14 mouse cellular contexts compared by ENCODE assay signal in the genomic region with DNA sequence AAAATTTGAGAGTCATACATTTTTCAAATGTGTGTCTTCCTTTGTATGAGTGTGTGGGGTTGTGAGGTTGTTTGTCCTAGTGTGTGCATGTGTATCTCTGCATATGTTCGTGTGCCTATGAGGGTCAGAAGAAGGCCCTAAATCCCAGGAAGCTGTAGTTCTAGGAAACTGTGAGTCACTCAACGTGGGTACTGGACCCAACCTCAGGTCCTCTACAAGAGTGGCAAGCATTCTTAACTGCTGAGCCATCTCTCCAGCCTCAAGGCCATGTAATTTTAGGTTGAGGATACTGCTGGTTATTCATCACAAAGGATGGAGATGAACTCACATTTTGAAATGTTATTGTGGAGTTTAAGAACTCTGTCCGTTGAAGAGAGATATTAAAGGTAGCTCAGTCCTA.
"Had no signal": no experiment of that assay in that cellular context is flagged by ENCODE, and none has a peak within 500 bp of the region (broad histone marks: within the 10 kb centered on the region; RNA-seq: fewer than 3 reads in every experiment).

No protein-coding gene starts in this region.

- DNase-seq: gastrocnemius, postnatal 14 days; gastrocnemius, postnatal 36 days; heart, adult 11 months; heart, adult 2 months; heart, postnatal 14 days; heart, postnatal 36 days; kidney, adult 11 months; kidney, adult 2 months; kidney, adult 9 months; kidney, postnatal 14 days; kidney, postnatal 36 days; layer of hippocampus, adult 9-11 months; layer of hippocampus, postnatal 36 days; left cerebral cortex, postnatal 4 days had no signal
